Mouse (Mus musculus) erythroid progenitor cell, adult 5-6 weeks (primary cell): ENCODE measurements around the gene Tcf3. TPM values are rescaled to one million over a fixed set of nuclear protein-coding genes. Genes with fewer than 3 reads are reported as not detected.

Source experiments
- ATAC-seq: replicated peaks from 2 replicates; pipeline ENCODE4 v1.8.0; 2016; ENCODE audit warnings: moderate number of reproducible peaks, mild to moderate bottlenecking, moderate TSS enrichment, inconsistent platforms; ENCODE audit not compliant: poor library complexity, low FRiP score, severe bottlenecking
- total RNA-seq, 2 experiments: library from RNA; stranded (forward) in 1 of 2; stranded (reverse) in 1 of 2; fragments of 150-400 nt in 1 of 2; fragments of 186-747, 209-891 nt in 1 of 2; gene quantifications; 2 replicates each; pipeline versions ENCODE4 v1.2.3 to v1.2.4; 2015 to 2017; ENCODE audit warnings: low replicate concordance in 2 of 2

Tcf3 gene
- total RNA-seq (2015; ENCODE audit: low replicate concordance) (127 and 148 TPM in 2 replicates), total RNA-seq (2017; ENCODE audit: low replicate concordance) (140 and 145 TPM in 2 replicates)

GRCm38 (mm10) chr10:80433513-80434232 is at the start of gene Tcf3:
Gene Tcf3, minus strand, starts transcription at chr10:80433647.
- ATAC-seq = peak; percentile 87

- ATAC-seq = no peak
These were observed 47.6 kb upstream of the Tcf3 start for GRCm38 (mm10) chr10:80481002-80481401.

GRCm38 (mm10) chr10:80478531-80478930 is 45.1 kb upstream of the Tcf3 start:
- ATAC-seq = no peak

GRCm38 (mm10) chr10:80475290-80475959 is 42.0 kb upstream of the Tcf3 start:
- peak; percentile 83 for ATAC-seq

GRCm38 (mm10) chr10:80465066-80465465 is 31.6 kb upstream of the Tcf3 start:
- no peak for ATAC-seq

GRCm38 (mm10) chr10:80464381-80465035 is 31.1 kb upstream of the Tcf3 start:
- ATAC-seq = no peak

GRCm38 (mm10) chr10:80461346-80461745 is 27.9 kb upstream of the Tcf3 start:
- no peak for ATAC-seq

- no peak for ATAC-seq
These were observed 26.9 kb upstream of the Tcf3 start for GRCm38 (mm10) chr10:80460324-80460723.

- ATAC-seq = no peak
These were observed 26.2 kb upstream of the Tcf3 start for GRCm38 (mm10) chr10:80459671-80460070.

GRCm38 (mm10) chr10:80459236-80459635 is 25.8 kb upstream of the Tcf3 start:
- no peak for ATAC-seq

- no peak for ATAC-seq
These were observed 22.2 kb upstream of the Tcf3 start for GRCm38 (mm10) chr10:80455697-80456096.

- ATAC-seq = no peak
These were observed 21.3 kb upstream of the Tcf3 start for GRCm38 (mm10) chr10:80454781-80455180.

- ATAC-seq = no peak
These were observed 20.2 kb upstream of the Tcf3 start for GRCm38 (mm10) chr10:80453601-80454000.

- no peak for ATAC-seq
These were observed 17.2 kb upstream of the Tcf3 start for GRCm38 (mm10) chr10:80450599-80450998.

GRCm38 (mm10) chr10:80445898-80446601 is 12.6 kb upstream of the Tcf3 start:
- ATAC-seq = peak; percentile 82

GRCm38 (mm10) chr10:80445052-80445451 is 11.6 kb upstream of the Tcf3 start:
- ATAC-seq = no peak

- ATAC-seq = no peak
These were observed 11.0 kb upstream of the Tcf3 start for GRCm38 (mm10) chr10:80444339-80445045.

- ATAC-seq = no peak
These were observed 10.3 kb upstream of the Tcf3 start for GRCm38 (mm10) chr10:80443575-80444278.

GRCm38 (mm10) chr10:80442989-80443388 is 9.5 kb upstream of the Tcf3 start:
- no peak for ATAC-seq
